Mouse (Mus musculus): Measurements from ENCODE around the gene Mum1.

The Mum1 gene

DNA sequence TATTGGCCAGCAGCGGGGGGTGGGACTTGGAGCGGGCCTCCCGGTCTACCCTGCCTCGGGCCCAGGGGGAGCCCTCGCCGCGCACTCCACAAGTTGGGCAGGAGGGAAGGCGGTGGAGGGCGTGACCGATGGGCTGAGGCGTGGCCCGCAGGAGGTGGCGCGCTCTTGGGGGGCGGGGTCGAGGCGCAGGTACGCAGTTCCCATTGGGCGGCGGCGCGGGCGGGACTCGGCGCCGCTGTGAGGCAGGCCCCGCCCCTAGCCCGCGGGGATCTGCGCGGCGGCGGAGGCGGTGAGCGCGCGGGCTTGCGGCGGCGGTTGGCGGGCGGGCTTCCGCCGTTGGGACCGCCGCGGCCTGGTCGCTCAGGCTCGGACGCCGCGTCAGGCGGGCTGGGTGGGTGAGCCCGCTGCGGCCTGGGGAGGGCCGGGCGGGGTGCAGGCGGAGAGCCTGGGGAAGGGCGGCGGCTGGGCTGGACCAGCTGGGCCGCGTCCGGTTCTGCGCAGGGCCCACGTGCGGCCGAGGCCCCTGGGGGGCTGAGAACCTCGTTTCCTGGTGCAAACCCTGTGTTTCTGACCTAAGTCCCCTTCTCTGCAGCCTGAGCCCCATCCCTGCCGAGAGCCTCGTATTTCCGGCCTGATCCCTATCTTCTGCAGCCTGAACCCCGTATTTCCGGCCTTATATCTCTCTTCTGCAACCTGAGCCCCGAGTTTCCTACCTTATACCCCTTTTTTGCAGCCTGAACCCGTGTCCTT lies at the start of gene Mum1:
TSS of gene Mum1 (plus strand) at position 19 of the 750 bp plus-strand sequence.
- DNase-seq = peak; percentile 98

GRCm38 (mm10) chr10:80177441-80178279 lies 48.6 kb upstream of the Mum1 start:
- no peak for DNase-seq

DNA sequence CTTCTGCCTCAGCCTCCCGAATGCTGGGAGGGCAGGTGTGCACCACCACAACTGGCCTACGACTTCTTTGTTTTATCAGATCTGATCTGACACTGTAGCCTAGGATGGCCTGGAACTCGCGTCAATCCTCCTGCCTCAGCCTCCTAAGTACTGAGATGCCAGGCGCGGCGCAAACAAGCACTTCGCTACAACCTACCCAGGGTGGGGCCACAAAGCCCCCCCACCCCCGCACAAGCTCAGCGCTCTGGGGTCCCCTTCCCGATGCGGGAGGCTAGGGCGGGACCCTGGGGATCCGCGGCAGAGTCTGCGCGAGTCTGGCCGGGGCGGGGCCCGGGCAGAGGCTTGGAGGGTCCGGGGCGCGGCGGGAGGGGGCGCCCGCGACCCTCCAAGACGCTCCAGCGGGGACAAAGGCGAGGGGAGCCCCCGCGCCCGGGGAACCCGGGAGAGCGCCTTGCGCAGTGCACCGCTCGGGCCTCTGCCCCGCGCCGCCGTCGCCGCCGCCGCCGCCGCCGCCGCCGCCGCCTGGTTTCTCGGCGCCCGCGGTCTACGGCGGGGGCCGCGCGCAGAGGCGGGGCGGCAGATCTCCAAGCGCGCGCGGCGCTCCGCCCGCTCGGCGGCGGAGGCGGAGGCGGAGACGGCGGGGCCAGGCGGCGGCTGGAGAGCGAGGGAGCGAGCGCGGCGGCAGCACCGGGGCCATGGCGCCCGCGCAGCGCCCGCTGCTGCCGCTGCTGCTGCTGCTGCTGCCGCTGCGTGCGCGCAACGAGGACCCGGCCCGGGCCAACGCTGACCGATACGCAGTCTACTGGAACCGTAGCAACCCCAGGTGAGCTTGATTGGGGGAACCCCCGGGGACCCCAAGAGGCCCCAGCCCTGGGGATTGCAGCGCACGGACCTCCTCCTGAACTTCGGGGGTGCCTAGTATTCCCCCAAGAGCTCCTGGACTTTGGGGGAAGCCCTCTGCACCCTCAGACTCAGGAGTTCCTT lies 46.9 kb upstream of the Mum1 start, which contains the start of gene Efna2:
TSS of gene Efna2 (plus strand) at position 415 of the 984 bp plus-strand sequence.
- DNase-seq = peak; percentile 54

GRCm38 (mm10) chr10:80180288-80180687 lies 45.9 kb upstream of the Mum1 start:
- peak; percentile 30 for DNase-seq

DNA sequence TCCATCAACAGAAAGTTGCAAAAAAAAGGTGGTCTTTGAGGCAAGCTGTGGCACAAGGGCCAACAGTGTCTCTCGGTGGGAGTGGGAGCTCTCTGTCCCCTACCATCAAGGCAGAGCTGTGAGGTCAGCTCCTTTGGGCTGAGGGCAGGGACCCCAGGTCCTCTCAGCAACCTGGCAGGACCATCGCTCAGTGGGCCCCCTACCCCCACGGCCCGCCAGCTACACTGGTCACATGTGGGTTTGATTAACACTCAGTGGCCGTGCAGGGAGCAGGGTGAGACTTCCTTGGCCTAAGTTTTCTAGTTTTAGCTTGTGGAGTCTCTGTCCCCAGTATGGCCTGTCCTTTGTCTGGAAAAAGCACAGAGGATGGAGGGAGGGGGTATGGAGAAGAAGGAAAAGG lies 45.4 kb upstream of the Mum1 start:
- DNase-seq = no peak

GRCm38 (mm10) chr10:80182547-80182946 lies 43.7 kb upstream of the Mum1 start:
- no peak for DNase-seq

DNA sequence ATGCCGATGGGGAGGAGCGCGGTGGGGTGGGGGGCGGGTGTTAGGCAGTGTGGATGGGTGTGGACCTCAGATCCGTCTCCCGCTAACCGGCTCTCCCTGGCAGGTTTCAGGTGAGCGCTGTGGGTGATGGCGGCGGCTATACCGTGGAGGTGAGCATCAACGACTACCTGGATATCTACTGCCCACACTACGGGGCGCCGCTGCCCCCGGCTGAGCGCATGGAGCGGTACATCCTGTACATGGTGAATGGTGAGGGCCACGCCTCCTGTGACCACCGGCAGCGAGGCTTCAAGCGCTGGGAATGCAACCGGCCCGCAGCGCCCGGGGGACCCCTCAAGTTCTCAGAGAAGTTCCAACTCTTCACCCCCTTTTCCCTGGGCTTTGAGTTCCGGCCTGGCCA lies 39.6 kb upstream of the Mum1 start:
- no peak for DNase-seq

- DNase-seq = no peak
These were observed 38.5 kb upstream of the Mum1 start for GRCm38 (mm10) chr10:80187739-80188138.

DNA sequence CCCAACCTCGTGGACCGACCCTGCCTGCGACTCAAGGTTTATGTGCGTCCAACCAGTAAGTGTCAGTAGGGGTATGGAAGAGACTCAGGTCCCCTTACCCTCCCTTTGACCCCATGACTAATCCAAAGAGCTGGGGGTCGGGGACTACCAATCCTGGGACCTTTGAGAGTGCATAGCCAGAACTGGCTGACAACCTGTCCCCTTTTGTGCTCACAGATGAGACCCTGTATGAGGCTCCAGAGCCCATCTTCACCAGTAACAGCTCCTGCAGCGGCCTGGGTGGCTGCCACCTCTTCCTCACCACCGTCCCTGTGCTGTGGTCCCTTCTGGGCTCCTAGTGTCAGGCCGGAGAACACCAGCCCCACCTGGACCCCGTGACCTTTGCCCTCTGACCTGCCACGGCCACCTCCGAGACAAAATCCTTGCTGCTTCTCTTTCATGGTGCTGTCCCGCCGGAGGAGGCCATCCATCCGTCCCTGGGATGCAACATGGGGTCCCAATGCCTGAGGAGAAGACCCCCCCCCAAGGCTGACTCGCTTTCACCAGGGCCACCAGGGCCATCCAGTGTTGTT lies 37.7 kb upstream of the Mum1 start:
- no peak for DNase-seq

- DNase-seq = no peak
These were observed 36.2 kb upstream of the Mum1 start for GRCm38 (mm10) chr10:80189999-80190398.

GRCm38 (mm10) chr10:80190491-80191051 lies 35.7 kb upstream of the Mum1 start:
- peak; percentile 39 for DNase-seq

DNA sequence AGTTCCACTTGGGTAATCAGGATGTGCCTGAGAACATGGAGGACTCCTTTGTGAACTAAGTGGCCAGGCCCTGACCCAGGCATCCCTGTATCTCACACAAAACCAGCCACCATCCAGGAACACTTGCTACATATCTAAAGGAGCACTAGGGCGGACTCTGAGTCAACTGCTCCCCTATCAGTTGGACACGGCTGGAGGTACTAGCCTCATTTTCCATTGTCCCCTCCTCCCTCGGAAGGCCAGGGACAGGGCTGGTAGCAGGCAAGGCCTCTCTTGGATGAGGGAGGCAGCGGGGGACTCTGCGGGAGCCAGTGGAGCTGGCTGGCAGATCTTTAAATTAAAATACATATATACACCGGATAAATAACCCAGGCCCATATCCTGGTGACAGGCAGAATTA lies 32.3 kb upstream of the Mum1 start:
- no peak for DNase-seq

GRCm38 (mm10) chr10:80194441-80194840 lies 31.8 kb upstream of the Mum1 start:
- DNase-seq = no peak

GRCm38 (mm10) chr10:80196167-80196566 lies 30.1 kb upstream of the Mum1 start:
- no peak for DNase-seq

GRCm38 (mm10) chr10:80196778-80197581 lies 29.3 kb upstream of the Mum1 start:
- DNase-seq = no peak

GRCm38 (mm10) chr10:80199440-80200008 lies 26.7 kb upstream of the Mum1 start:
- peak; percentile 86 for DNase-seq

DNA sequence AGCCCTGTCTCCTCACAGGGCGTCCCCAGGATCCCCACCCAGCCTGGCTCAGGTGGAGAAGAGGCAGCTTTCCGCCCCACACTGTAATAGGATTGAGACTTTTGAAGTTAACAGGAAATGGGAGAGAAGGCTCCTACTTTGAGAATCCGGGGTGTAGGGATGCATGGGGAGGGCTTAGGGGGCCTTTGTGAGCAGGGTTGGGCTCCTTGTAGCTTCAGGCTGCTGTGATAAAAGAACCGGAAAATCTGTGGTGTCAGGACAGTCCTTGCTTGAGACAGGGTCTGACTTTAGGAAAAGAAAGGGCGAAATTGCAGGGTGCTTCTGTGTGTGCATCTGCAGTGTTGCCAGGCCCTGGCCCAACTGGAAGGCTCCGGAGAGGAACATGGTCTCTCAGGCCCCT lies 25.7 kb upstream of the Mum1 start:
- no peak for DNase-seq

- no peak for DNase-seq
These were observed 22.2 kb upstream of the Mum1 start for GRCm38 (mm10) chr10:80204055-80204454.

DNA sequence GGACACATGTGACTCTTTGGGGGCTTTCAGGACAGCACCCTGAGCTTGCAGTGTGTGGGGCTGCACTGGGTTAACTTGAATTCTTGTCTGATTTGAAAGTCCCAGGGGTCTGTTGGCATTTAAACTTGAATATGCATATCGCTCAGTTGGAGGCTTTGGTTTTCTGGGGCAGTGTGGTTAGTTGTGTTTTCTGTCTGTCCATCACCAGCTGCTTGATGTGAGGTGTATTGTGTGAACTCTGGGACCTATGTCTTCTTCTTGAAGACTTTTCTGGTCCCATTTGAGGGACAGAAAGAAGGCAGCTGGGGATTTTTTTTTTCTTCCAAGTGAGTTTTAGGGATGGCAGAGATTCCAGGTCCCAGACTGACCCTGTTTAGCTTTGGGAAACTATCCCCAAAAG lies 19.0 kb upstream of the Mum1 start:
- no peak for DNase-seq

- no peak for DNase-seq
These were observed 18.6 kb upstream of the Mum1 start for GRCm38 (mm10) chr10:80207676-80208075.

DNA sequence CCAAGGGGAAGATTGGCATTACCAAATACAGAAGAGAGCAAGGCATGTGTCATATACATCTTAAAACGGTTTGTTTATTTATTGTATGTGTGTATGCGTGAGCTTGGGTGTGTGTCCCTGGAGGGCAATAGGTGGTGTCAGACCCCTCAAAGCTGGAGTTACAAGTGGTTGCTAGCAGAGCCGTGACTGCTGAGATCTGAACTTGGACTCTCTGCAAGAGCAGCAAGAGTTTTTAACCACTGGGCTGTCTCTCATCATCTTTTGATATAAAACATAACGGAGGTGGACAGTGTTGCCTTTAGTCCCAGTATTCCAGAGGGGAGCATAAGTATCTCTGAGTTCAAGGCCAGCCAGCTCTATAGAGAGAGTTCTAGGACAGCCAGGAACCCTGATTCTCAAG lies 18.0 kb upstream of the Mum1 start:
- no peak for DNase-seq
